Mouse (Mus musculus): Measurements from ENCODE around the gene Ddc. TPM values are rescaled to one million over a fixed set of nuclear protein-coding genes. Genes with fewer than 3 reads are reported as not detected.

Gene Ddc
- total RNA-seq (2021) = 10 to 100 TPM; 60.8 to 74.0 TPM
- long read RNA-seq, experiment 1, transcript Ddc-202 (15 exons, 1,954 nt) = major isoform, 5 of 7 reads
- long read RNA-seq, experiment 1, partial matches to known transcripts = 1 of 7 reads
- long read RNA-seq, experiment 1, other reads (novel, unspliced or antisense) = 1 of 7 reads
- long read RNA-seq, experiment 2, partial matches to known transcripts = 5 of 7 reads
- long read RNA-seq, experiment 2, other reads (novel, unspliced or antisense) = 1 of 7 reads

GRCm38 (mm10) chr11:11897645-11898357 is at the start of gene Ddc:
Gene Ddc (minus strand): TSS chr11:11898144.
- no peak for DNase-seq (ENCODE audit: low spot score in 2 of 2)

- no peak for DNase-seq (ENCODE audit: low spot score in 2 of 2)
Measured at GRCm38 (mm10) chr11:11945766-11946165, 47.8 kb upstream of the Ddc start.

- no peak for DNase-seq (ENCODE audit: low spot score in 2 of 2)
Measured at GRCm38 (mm10) chr11:11944814-11945213, 46.9 kb upstream of the Ddc start.

GRCm38 (mm10) chr11:11944082-11944349 is 46.1 kb upstream of the Ddc start:
- DNase-seq (ENCODE audit: low spot score in 2 of 2) = no peak

- no peak for DNase-seq (ENCODE audit: low spot score in 2 of 2)
Measured at GRCm38 (mm10) chr11:11943240-11944081, 45.5 kb upstream of the Ddc start.

GRCm38 (mm10) chr11:11942320-11943217 is 44.6 kb upstream of the Ddc start:
- no peak for DNase-seq (ENCODE audit: low spot score in 2 of 2)

- DNase-seq (ENCODE audit: low spot score in 2 of 2) = no peak
Measured at GRCm38 (mm10) chr11:11940833-11941681, 43.1 kb upstream of the Ddc start.

- no peak for DNase-seq (ENCODE audit: low spot score in 2 of 2)
Measured at GRCm38 (mm10) chr11:11939611-11940010, 41.7 kb upstream of the Ddc start.

GRCm38 (mm10) chr11:11938591-11938990 is 40.6 kb upstream of the Ddc start:
- no peak for DNase-seq (ENCODE audit: low spot score in 2 of 2)

GRCm38 (mm10) chr11:11937340-11938030 is 39.5 kb upstream of the Ddc start:
- no peak for DNase-seq (ENCODE audit: low spot score in 2 of 2)

GRCm38 (mm10) chr11:11934808-11935207 is 36.9 kb upstream of the Ddc start:
- DNase-seq (ENCODE audit: low spot score in 2 of 2) = no peak

GRCm38 (mm10) chr11:11932102-11932789 is 34.3 kb upstream of the Ddc start:
- DNase-seq (ENCODE audit: low spot score in 2 of 2) = no peak

- no peak for DNase-seq (ENCODE audit: low spot score in 2 of 2)
Measured at GRCm38 (mm10) chr11:11931688-11932087, 33.7 kb upstream of the Ddc start.

- no peak for DNase-seq (ENCODE audit: low spot score in 2 of 2)
Measured at GRCm38 (mm10) chr11:11930527-11930926, 32.6 kb upstream of the Ddc start.

- DNase-seq (ENCODE audit: low spot score in 2 of 2) = no peak
Measured at GRCm38 (mm10) chr11:11929059-11929458, 31.1 kb upstream of the Ddc start.

- no peak for DNase-seq (ENCODE audit: low spot score in 2 of 2)
Measured at GRCm38 (mm10) chr11:11928586-11928985, 30.6 kb upstream of the Ddc start.

GRCm38 (mm10) chr11:11923900-11924299 is 26.0 kb upstream of the Ddc start:
- no peak for DNase-seq (ENCODE audit: low spot score in 2 of 2)

GRCm38 (mm10) chr11:11923345-11923744 is 25.4 kb upstream of the Ddc start:
- DNase-seq (ENCODE audit: low spot score in 2 of 2) = no peak

- DNase-seq (ENCODE audit: low spot score in 2 of 2) = no peak
Measured at GRCm38 (mm10) chr11:11922106-11922505, 24.2 kb upstream of the Ddc start.
